Mouse (Mus musculus) adrenal gland, adult 2 months (tissue): Measurements from ENCODE around the gene Sf3b3. TPM values are rescaled to one million over a fixed set of nuclear protein-coding genes. Genes with fewer than 3 reads are reported as not detected.

ENCODE experiments used
- DNase-seq: peaks from one replicate; pipeline ENCODE4 v3.0.0; 2021
- polyA plus RNA-seq: library from polyadenylated mRNA; depleted of rRNA; stranded (reverse); fragments of >200 nt; gene quantifications from 2 replicates; pipeline ENCODE4 v1.2.3, GENCODE M21; 2012; rRNA removed
- total RNA-seq, 2 experiments: library from RNA; stranded (reverse); gene quantifications; 2 replicates each; pipeline ENCODE4 v1.2.3; 2021

Gene Sf3b3
- total and polyA plus RNA-seq, 3 experiments: 21.1 to 65.6 (median 64.7) TPM

DNA sequence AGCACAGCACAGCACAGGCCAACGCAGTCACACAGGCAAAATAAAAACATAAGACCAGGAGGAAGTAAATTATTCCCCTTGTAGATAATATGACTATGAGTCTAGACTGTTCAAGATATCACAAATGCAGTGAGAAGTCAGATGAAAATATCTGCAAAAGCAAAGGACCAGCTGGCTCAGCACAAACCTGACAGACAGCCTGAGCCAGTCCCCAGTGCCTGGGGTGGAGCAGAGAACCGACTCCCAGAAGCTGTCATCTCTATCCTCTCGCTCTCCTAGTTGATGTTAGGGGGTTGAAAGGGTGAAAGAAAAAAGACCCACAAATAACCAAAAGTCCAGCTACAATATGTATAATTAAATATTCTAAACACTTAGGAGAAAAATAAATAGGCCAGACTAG is 70.9 kb downstream of the Sf3b3 start:
- DNase-seq: no peak

- no peak for DNase-seq
Observed at GRCm38 (mm10) chr8:110775316-110775715, 71.3 kb downstream of the Sf3b3 start.

DNA sequence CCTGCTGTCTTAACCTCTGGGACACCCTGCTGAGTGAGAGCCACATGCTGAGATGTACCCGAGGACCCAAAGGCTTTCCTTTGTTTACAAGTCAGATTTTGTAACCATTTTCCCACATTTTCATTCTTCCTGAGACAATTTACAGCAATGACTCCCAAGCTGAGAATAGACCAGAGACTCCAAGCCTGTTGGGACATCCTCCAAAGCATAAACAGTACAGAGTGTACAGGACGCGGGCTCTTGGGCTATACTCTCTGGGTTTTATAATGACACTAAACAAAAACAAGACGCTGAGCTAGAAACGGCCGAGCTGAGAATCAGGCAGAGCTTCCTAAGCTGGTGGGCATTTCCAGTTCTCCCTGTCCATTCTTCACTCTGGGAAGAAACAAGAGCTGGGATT is 71.9 kb downstream of the Sf3b3 start:
- no peak for DNase-seq

DNA sequence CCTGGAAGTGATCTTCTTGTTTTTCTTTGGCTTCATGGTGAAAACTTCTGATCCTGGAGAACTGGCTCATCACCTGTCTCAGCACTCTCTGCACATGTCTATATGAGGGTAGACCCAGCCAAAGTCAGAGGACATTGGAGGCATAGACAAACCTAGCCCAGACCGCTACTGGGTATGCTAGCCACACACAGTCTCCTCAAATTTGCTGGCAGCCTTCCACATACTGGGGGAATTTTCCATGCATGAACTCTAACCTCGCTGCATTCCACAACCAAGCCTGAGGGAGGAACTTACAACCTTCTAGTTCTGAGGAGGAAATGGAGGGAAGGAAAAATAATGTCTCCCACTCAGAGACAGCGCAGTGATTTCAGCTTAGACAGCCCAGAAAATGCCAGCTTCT is 72.5 kb downstream of the Sf3b3 start:
- DNase-seq: no peak

GRCm38 (mm10) chr8:110772452-110772851 is 74.1 kb downstream of the Sf3b3 start:
- no peak for DNase-seq

- no peak for DNase-seq
Observed at GRCm38 (mm10) chr8:110767261-110767660, 79.3 kb downstream of the Sf3b3 start.

GRCm38 (mm10) chr8:110764671-110765070 is 81.9 kb downstream of the Sf3b3 start:
- DNase-seq: no peak

- peak; percentile 33 for DNase-seq
Observed at GRCm38 (mm10) chr8:110761988-110762387, 84.6 kb downstream of the Sf3b3 start.

GRCm38 (mm10) chr8:110761185-110761584 is 85.4 kb downstream of the Sf3b3 start:
- DNase-seq: peak; percentile 70

DNA sequence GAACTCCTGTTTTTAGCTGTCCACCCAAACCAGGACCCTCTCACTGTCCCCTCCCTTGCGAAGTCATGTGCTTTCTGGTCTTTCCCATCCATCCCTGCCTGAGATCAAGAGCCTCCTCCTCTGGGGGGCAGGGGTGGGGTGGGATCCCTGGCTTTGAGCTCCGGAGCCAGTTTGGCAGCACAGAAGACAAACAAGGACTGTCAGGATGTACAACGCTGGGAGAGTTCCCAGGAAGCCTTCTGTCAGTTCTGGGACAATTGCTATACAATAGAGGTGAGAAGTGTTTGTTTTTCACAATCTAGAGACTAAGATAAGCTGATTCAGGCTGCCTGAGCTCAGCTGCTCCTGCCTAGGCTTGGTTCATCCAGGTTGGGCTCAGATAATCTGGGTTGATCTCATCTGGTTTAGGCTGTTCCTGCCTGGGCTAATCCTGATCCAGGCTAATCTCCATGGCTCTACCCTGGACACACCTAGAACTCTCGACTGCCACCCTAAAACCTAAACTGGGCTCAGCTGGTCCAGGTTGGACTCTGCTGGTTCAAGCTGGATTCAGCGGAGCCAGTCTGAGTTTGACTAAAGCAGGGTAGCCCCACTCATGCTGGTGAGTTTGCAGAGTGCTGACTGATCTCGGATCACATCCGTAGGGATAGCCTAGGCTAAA is 86.2 kb downstream of the Sf3b3 start:
- no peak for DNase-seq

Other genes with a start within 250 kb of the Sf3b3 start
- gene Vac14, start 228.2 kb downstream of the Sf3b3 start, total RNA-seq: 10 to 100 TPM; 29.8 to 37.5 TPM
- 40.9 and 47.0 TPM in 2 replicates for gene Vac14, start 228.2 kb downstream of the Sf3b3 start, polyA plus RNA-seq
- 10 to 100 TPM; 20.2 to 20.6 TPM for gene Mtss1l, start 125.3 kb downstream of the Sf3b3 start, total RNA-seq
- 64.0 and 71.3 TPM in 2 replicates for gene Mtss1l, start 125.3 kb downstream of the Sf3b3 start, polyA plus RNA-seq
- gene Il34, start 40.9 kb downstream of the Sf3b3 start, total RNA-seq: 10 to 100 TPM; 42.8 to 63.0 TPM
- gene Il34, start 40.9 kb downstream of the Sf3b3 start, polyA plus RNA-seq: 115 and 187 TPM in 2 replicates
- gene Cog4, start 187 bp downstream of the Sf3b3 start, total RNA-seq: 10 to 100 TPM; 85.3 to 87.0 TPM
- 21.0 and 21.3 TPM in 2 replicates for gene Cog4, start 187 bp downstream of the Sf3b3 start, polyA plus RNA-seq
- 10 to 100 TPM in 1 of 2 experiments, 1 to 10 TPM in 1; 6.7 to 11.5 TPM for gene Fuk, start 55.7 kb upstream of the Sf3b3 start, total RNA-seq
- 20.4 and 22.0 TPM in 2 replicates for gene Fuk, start 55.7 kb upstream of the Sf3b3 start, polyA plus RNA-seq
- gene St3gal2, start 73.1 kb upstream of the Sf3b3 start, total RNA-seq: 10 to 100 TPM; 14.2 to 29.5 TPM
- gene St3gal2, start 73.1 kb upstream of the Sf3b3 start, polyA plus RNA-seq: 19.4 and 20.2 TPM in 2 replicates
- 10 to 100 TPM; 35.5 to 41.7 TPM for gene Ddx19a, start 151.0 kb upstream of the Sf3b3 start, total RNA-seq
- gene Ddx19a, start 151.0 kb upstream of the Sf3b3 start, polyA plus RNA-seq: 15.1 and 19.3 TPM in 2 replicates
- gene Ddx19b, start 185.0 kb upstream of the Sf3b3 start, total RNA-seq: 10 to 100 TPM in 1 of 2 experiments, 1 to 10 TPM in 1; 8.1 to 11.1 TPM
- gene Ddx19b, start 185.0 kb upstream of the Sf3b3 start, polyA plus RNA-seq: 0.96 and 1.3 TPM in 2 replicates
- gene Aars, start 186.4 kb upstream of the Sf3b3 start, total RNA-seq: 100 to 1,000 TPM; 112 to 155 TPM
- 31.8 and 37.4 TPM in 2 replicates for gene Aars, start 186.4 kb upstream of the Sf3b3 start, polyA plus RNA-seq
- not detected for gene Exosc6, start 209.6 kb upstream of the Sf3b3 start, total RNA-seq
- 43.3 and 51.4 TPM in 2 replicates for gene Exosc6, start 209.6 kb upstream of the Sf3b3 start, polyA plus RNA-seq
- under 1 TPM in 1 of 2 experiments, not detected in 1; 0.14 TPM for gene Clec18a, start 245.6 kb upstream of the Sf3b3 start, total RNA-seq
- gene Clec18a, start 245.6 kb upstream of the Sf3b3 start, polyA plus RNA-seq: 0.04 and 0.11 TPM in 2 replicates
- 10 to 100 TPM; 34.7 to 37.1 TPM for gene Pdpr, start 247.8 kb upstream of the Sf3b3 start, total RNA-seq
- gene Pdpr, start 247.8 kb upstream of the Sf3b3 start, polyA plus RNA-seq: 17.4 and 19.1 TPM in 2 replicates